Mouse (Mus musculus) myocyte (in vitro differentiated cells): ENCODE measurements at regions not wholly inside any gene's neighbourhood (a gene's known extent, or its start where the extent isn't known, plus 50 kb on each side); places are given as distances from the start of the nearest gene placed in this dataset.
"Not testable (repeated sequence)": the region's sequence is repeated elsewhere in the genome, so short reads cannot be mapped to it uniquely, and the experiment has no call there.

Source experiments
- CEBPB ChIP-seq: IDR thresholded peaks from 2 replicates; pipeline ENCODE4 v1.6.1; 2011; ENCODE audit warnings: mild to moderate bottlenecking, moderate library complexity; ENCODE audit not compliant: poor library complexity, insufficient read depth, severe bottlenecking
- E2F4 ChIP-seq: IDR thresholded peaks from one replicate; pipeline ENCODE4 v1.6.1; 2011; ENCODE audit warnings: mild to moderate bottlenecking, control low read depth, moderate library complexity; ENCODE audit not compliant: insufficient read depth
- MAX ChIP-seq: IDR thresholded peaks from one replicate; pipeline ENCODE4 v1.6.1; 2011; ENCODE audit warnings: low read depth, mild to moderate bottlenecking, control low read depth
- MYOD1 ChIP-seq, 3 experiments: IDR thresholded peaks; one replicate each; pipeline ENCODE4 v1.6.1; 2011; ENCODE audit warnings: control low read depth in 2 of 3, low read depth in 2 of 3, mild to moderate bottlenecking in 2 of 3, moderate library complexity in 1 of 3; ENCODE audit not compliant: insufficient read length in 2 of 3, control insufficient read depth in 1 of 3
- MYOG ChIP-seq, 3 experiments: IDR thresholded peaks; one replicate each; pipeline ENCODE4 v1.6.1; 2011; ENCODE audit warnings: control low read depth in 2 of 3, low read depth in 2 of 3, mild to moderate bottlenecking in 2 of 3; ENCODE audit not compliant: insufficient read length in 2 of 3, control insufficient read depth in 1 of 3, insufficient read depth in 1 of 3
- POLR2A ChIP-seq: IDR thresholded peaks from one replicate; pipeline ENCODE4 v1.6.1; 2011; ENCODE audit warnings: low read depth, mild to moderate bottlenecking, control low read depth, moderate library complexity; ENCODE audit not compliant: insufficient read length
- POLR2AphosphoS2 ChIP-seq: IDR thresholded peaks from one replicate; pipeline ENCODE4 v1.6.1; 2011; ENCODE audit warnings: low read depth, control low read depth; ENCODE audit not compliant: insufficient read length
- REST ChIP-seq: IDR thresholded peaks from one replicate; pipeline ENCODE4 v1.6.1; 2011; ENCODE audit warnings: mild to moderate bottlenecking, control low read depth, moderate library complexity; ENCODE audit not compliant: insufficient read depth, insufficient read length
- SRF ChIP-seq: IDR thresholded peaks from one replicate; pipeline ENCODE4 v1.6.1; 2011; ENCODE audit warnings: low read depth; ENCODE audit not compliant: control insufficient read depth, insufficient read length
- TCF12 ChIP-seq: IDR thresholded peaks from one replicate; pipeline ENCODE4 v1.6.1; 2011; ENCODE audit warnings: mild to moderate bottlenecking, control low read depth; ENCODE audit not compliant: poor library complexity, insufficient read depth, severe bottlenecking
- TCF3 ChIP-seq: IDR thresholded peaks from one replicate; pipeline ENCODE4 v1.6.1; 2011; ENCODE audit warnings: low read depth, control low read depth; ENCODE audit not compliant: insufficient read length
- USF1 ChIP-seq: IDR thresholded peaks from one replicate; pipeline ENCODE4 v1.6.1; 2011; ENCODE audit warnings: low read depth, mild to moderate bottlenecking, control low read depth, moderate library complexity

DNA sequence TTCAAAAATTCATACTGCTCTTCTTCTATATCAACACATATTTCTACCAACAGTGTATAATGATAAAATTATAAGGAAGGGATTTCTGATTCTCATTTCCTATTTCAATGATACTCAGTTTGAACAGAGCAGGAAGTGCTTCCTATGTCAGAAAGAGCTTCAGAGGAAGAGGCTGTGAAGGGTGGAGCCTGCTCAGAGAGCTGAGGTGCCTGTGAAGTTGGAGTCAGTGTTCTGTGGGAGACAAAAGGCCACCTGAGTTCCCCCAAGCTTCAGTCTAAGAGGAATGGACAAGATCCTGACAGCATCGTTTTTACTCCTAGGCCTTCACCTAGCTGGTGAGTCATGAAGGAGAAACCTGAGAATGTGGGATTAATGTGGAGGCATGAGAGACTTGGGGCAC lies 613.5 kb downstream of the Dad1 start:
- TF ChIP-seq POLR2A; SRF; CEBPB; POLR2AphosphoS2; REST; USF1; MAX; MYOG (IDR thresholded peaks at IDR 0.05; ENCODE audit: control insufficient read depth in 1 of 3, insufficient read depth in 1 of 3, insufficient read length in 2 of 3, low read depth in 2 of 3); E2F4; TCF3; TCF12; MYOD1 (IDR thresholded peaks at IDR 0.05; ENCODE audit: control insufficient read depth in 1 of 3, insufficient read length in 2 of 3, low read depth in 2 of 3): not testable (repeated sequence)
